Mouse (Mus musculus): ENCODE data around the gene Cfc1.

DNA sequence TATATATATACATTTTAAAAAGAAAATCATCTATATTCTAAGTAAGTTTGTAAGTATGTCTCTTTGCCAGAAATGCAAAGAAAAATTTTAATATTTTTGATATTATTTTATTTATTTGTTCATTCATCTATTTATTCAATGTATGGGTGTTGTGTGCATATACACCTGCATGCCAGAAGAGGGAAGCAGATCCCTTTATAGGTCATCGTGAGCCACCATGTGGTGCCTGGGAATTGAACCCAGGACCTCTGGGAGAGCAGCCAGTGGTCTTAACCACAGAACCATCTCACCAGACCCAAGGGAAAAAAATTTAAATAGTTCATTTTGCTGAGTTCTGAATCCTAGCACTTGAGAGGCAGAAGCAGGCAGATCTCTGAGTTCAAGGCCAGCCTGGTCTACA lies 17.2 kb upstream of the Cfc1 start:
- TF ChIP-seq CTCF (conservative IDR thresholded peaks at IDR 0.05; ENCODE audit: insufficient read depth, insufficient read length, low read depth, low read length), result no peak
- TF ChIP-seq POLR2A (IDR thresholded peaks at IDR 0.05; ENCODE audit: low read depth, low read length), result no peak

All from kidney, adult 2 months (tissue).